Mouse (Mus musculus) MEL (cell line): ENCODE measurements around the gene Esp36. TPM values are rescaled to one million over a fixed set of nuclear protein-coding genes. Genes with fewer than 3 reads are reported as not detected.

Experiments used
- DNase-seq: peaks from one replicate; pipeline ENCODE4 v3.0.0; 2011; ENCODE audit warnings: low read depth, low spot score
- H3K27ac ChIP-seq: 2 replicates; pipeline ENCODE4 v1.5.1; 2012; ENCODE audit warnings: low read depth, mild to moderate bottlenecking, control low read depth, low read length, moderate library complexity; ENCODE audit not compliant: control insufficient read depth
- H3K27me3 ChIP-seq, 2 experiments: fragments of 150-350 bp in 1 of 2; sonication (generic) in 1 of 2; 2 replicates each; pipeline ENCODE4 v1.6.1; 2012; ENCODE audit warnings: low read length in 2 of 2, mild to moderate bottlenecking in 2 of 2, improper control_type of control experiment in 1 of 2, moderate library complexity in 1 of 2; ENCODE audit not compliant: insufficient read depth in 2 of 2, control insufficient read depth in 1 of 2
- H3K36me3 ChIP-seq, 2 experiments: 2 replicates each; pipeline ENCODE4 v1.6.1; 2012 to 2014; ENCODE audit warnings: low read length in 2 of 2, improper control_type of control experiment in 1 of 2, inconsistent platforms in 1 of 2, mild to moderate bottlenecking in 1 of 2; ENCODE audit not compliant: insufficient read depth in 2 of 2, control insufficient read depth in 1 of 2
- H3K4me1 ChIP-seq, 2 experiments: fragments of 150-350 bp in 1 of 2; sonication (generic) in 1 of 2; 2 replicates each; pipeline ENCODE4 v1.6.1; 2012; ENCODE audit warnings: low read length in 2 of 2, improper control_type of control experiment in 1 of 2, mild to moderate bottlenecking in 1 of 2; ENCODE audit not compliant: insufficient read depth in 2 of 2, control insufficient read depth in 1 of 2
- H3K4me3 ChIP-seq, 2 experiments: fragments of 150-350 bp in 1 of 2; sonication (generic) in 1 of 2; 2 replicates each; pipeline ENCODE4 v1.5.1; 2012; ENCODE audit warnings: low read depth in 2 of 2, low read length in 2 of 2, mild to moderate bottlenecking in 2 of 2, moderate library complexity in 2 of 2, control low read depth in 1 of 2, improper control_type of control experiment in 1 of 2; ENCODE audit not compliant: control insufficient read depth in 1 of 2, insufficient read depth in 1 of 2
- H3K79me2 ChIP-seq: 2 replicates; pipeline ENCODE4 v1.6.1; 2012; ENCODE audit warnings: mild to moderate bottlenecking, low read length, moderate library complexity; ENCODE audit not compliant: control insufficient read depth, poor library complexity, insufficient read depth
- H3K9ac ChIP-seq: 2 replicates; pipeline ENCODE4 v1.6.1; 2012; ENCODE audit warnings: low read depth, mild to moderate bottlenecking, control low read depth, low read length, moderate library complexity; ENCODE audit not compliant: control insufficient read depth, poor library complexity, severe bottlenecking
- H3K9me3 ChIP-seq: fragments of 150-350 bp; sonication (generic); replicated peaks from 2 replicates; pipeline ENCODE4 v1.6.1; 2012; ENCODE audit warnings: mild to moderate bottlenecking, low read length, improper control_type of control experiment, moderate library complexity; ENCODE audit not compliant: insufficient read depth
- BHLHE40 ChIP-seq: IDR thresholded peaks from 2 replicates; pipeline ENCODE4 v1.6.1; 2012; ENCODE audit warnings: low read depth, mild to moderate bottlenecking, inconsistent platforms, low read length, improper control_type of control experiment, borderline replicate concordance
- E2F4 ChIP-seq: IDR thresholded peaks from 2 replicates; pipeline ENCODE4 v1.6.1; 2011; ENCODE audit warnings: low read depth, low read length, improper control_type of control experiment, borderline replicate concordance
- EP300 ChIP-seq, 2 experiments: IDR thresholded peaks; 2 replicates each; pipeline ENCODE4 v1.6.1; 2011; ENCODE audit warnings: improper control_type of control experiment in 2 of 2, low read length in 2 of 2, low read depth in 1 of 2, mild to moderate bottlenecking in 1 of 2
- ETS1 ChIP-seq: IDR thresholded peaks from 2 replicates; pipeline ENCODE4 v1.6.1; 2012; ENCODE audit warnings: low read depth, mild to moderate bottlenecking, inconsistent platforms, low read length, improper control_type of control experiment, moderate library complexity
- GABPA ChIP-seq: IDR thresholded peaks from 2 replicates; pipeline ENCODE4 v1.6.1; 2012; ENCODE audit warnings: low read depth, mild to moderate bottlenecking, inconsistent platforms, low read length, improper control_type of control experiment, moderate library complexity
- GATA1 ChIP-seq: IDR thresholded peaks from 2 replicates; pipeline ENCODE4 v1.6.1; 2011; ENCODE audit warnings: low read depth, low read length, improper control_type of control experiment
- KAT2A ChIP-seq: conservative IDR thresholded peaks from 2 replicates; pipeline ENCODE4 v1.6.1; 2012; ENCODE audit warnings: low read depth, low read length, improper control_type of control experiment, inconsistent platforms
- MEF2A ChIP-seq: IDR thresholded peaks from 2 replicates; pipeline ENCODE4 v1.6.1; 2014; ENCODE audit warnings: low read depth, mild to moderate bottlenecking, inconsistent platforms, low read length, improper control_type of control experiment; ENCODE audit not compliant: poor library complexity, insufficient replicate concordance, severe bottlenecking; ENCODE audit errors: extremely low read depth
- NRF1 ChIP-seq: IDR thresholded peaks from 2 replicates; pipeline ENCODE4 v1.6.1; 2014; ENCODE audit warnings: low read depth, mild to moderate bottlenecking, inconsistent platforms, low read length, improper control_type of control experiment, moderate library complexity; ENCODE audit not compliant: poor library complexity, insufficient read depth, severe bottlenecking
- RCOR1 ChIP-seq: IDR thresholded peaks from 2 replicates; pipeline ENCODE4 v1.6.1; 2012; ENCODE audit warnings: low read depth, mild to moderate bottlenecking, inconsistent platforms, low read length, improper control_type of control experiment
- TCF12 ChIP-seq: IDR thresholded peaks from 2 replicates; pipeline ENCODE4 v1.6.1; 2014; ENCODE audit warnings: low read depth, mild to moderate bottlenecking, inconsistent platforms, low read length, improper control_type of control experiment, moderate library complexity
- polyA plus RNA-seq, 2 experiments: library from polyadenylated mRNA; stranded (reverse) in 1 of 2; unstranded in 1 of 2; fragments of >175 nt in 1 of 2; fragments of >200 nt in 1 of 2; gene quantifications; 2 replicates each; pipeline versions ENCODE4 v1.2.1 to v1.2.4; 2012; ENCODE audit warnings: low replicate concordance in 2 of 2, low read depth in 1 of 2; ENCODE audit not compliant: insufficient read length in 2 of 2, insufficient read depth in 1 of 2, missing spikeins in 1 of 2
- total RNA-seq: library from RNA; depleted of rRNA; stranded (reverse); fragments of 300-350 nt; gene quantifications from 2 replicates; pipeline ENCODE4 v1.2.3, GENCODE M21; 2012; rRNA removed

Gene Esp36
- total and polyA plus RNA-seq, 3 experiments = not detected

GRCm38 (mm10) chr17:38450688-38451087, 30.7 kb upstream of the Esp36 start:
- no peak overlapping the region for H3K27ac ChIP-seq
- H3K79me2 ChIP-seq = no peaks in the 10 kb centered on the region
- no peaks in the 10 kb centered on the region for H3K9me3 ChIP-seq
- peaks cover 0 to 2% of the 10 kb centered on the region in 2 experiments; a peak in 2 of 4 replicates for H3K4me1 ChIP-seq
- no peaks in the 10 kb centered on the region for H3K27me3 ChIP-seq
- H3K9ac ChIP-seq = no peak overlapping the region
- TF ChIP-seq ETS1 (peak; percentile 66), TCF12 (peak; percentile 62; the same call in 1 of the 2 replicates), NRF1 (no peak), KAT2A (no peak), GABPA (peak; percentile 54; the same call in 1 of the 2 replicates), EP300 (IDR thresholded peaks at IDR 0.05; ENCODE audit: low read depth in 1 of 2, low read length in 2 of 2) (peak in 1 of 2 experiments; percentile 55; a peak in 1 of 4 replicates)
- H3K4me3 ChIP-seq = no peak overlapping the region
- H3K36me3 ChIP-seq = no peaks in the 10 kb centered on the region
- DNase-seq = peak; percentile 12

GRCm38 (mm10) chr17:38406135-38406534, 13.8 kb downstream of the Esp36 start:
- TF ChIP-seq GABPA (no peak), MEF2A (no peak), GATA1 (peak; percentile 66), TCF12 (peak; percentile 83), ETS1 (peak; percentile 44), E2F4 (no peak), EP300 (IDR thresholded peaks at IDR 0.05; ENCODE audit: low read depth in 1 of 2, low read length in 2 of 2) (peak; percentile 79 to 81), RCOR1 (peak; percentile 68)
- no peaks in the 10 kb centered on the region for H3K9me3 ChIP-seq
- H3K27me3 ChIP-seq = no peaks in the 10 kb centered on the region
- H3K4me3 ChIP-seq = no peak overlapping the region
- DNase-seq = peak; percentile 30
- no peaks in the 10 kb centered on the region for H3K79me2 ChIP-seq
- peaks cover 3 to 4% of the 10 kb centered on the region in 2 experiments for H3K4me1 ChIP-seq
- no peak overlapping the region for H3K27ac ChIP-seq
- peaks cover 0 to 10% of the 10 kb centered on the region in 2 experiments; a peak in 2 of 4 replicates for H3K36me3 ChIP-seq
- no peak overlapping the region for H3K9ac ChIP-seq

GRCm38 (mm10) chr17:38391821-38392220, 28.2 kb downstream of the Esp36 start:
- H3K36me3 ChIP-seq = no peaks in the 10 kb centered on the region
- no peak overlapping the region for H3K27ac ChIP-seq
- peaks cover 0 to 4% of the 10 kb centered on the region in 2 experiments; a peak in 2 of 4 replicates for H3K4me1 ChIP-seq
- H3K79me2 ChIP-seq = no peaks in the 10 kb centered on the region
- H3K9ac ChIP-seq = no peak overlapping the region
- H3K27me3 ChIP-seq = no peaks in the 10 kb centered on the region
- DNase-seq = no peak
- H3K9me3 ChIP-seq = no peaks in the 10 kb centered on the region
- H3K4me3 ChIP-seq = no peak overlapping the region
- no peak for TF ChIP-seq BHLHE40

Other genes starting within 250 kb of the Esp36 start
- not detected in 2 replicates for gene Olfr134, start 248.8 kb downstream of the Esp36 start, total RNA-seq
- not detected for gene Olfr134, start 248.8 kb downstream of the Esp36 start, polyA plus RNA-seq
- gene Olfr135, start 215.8 kb downstream of the Esp36 start, total RNA-seq = not detected in 2 replicates
- not detected for gene Olfr135, start 215.8 kb downstream of the Esp36 start, polyA plus RNA-seq
- not detected in 2 replicates for gene Olfr138, start 159.2 kb downstream of the Esp36 start, total RNA-seq
- gene Olfr138, start 159.2 kb downstream of the Esp36 start, polyA plus RNA-seq = not detected
- gene Olfr137, start 112.6 kb downstream of the Esp36 start, total RNA-seq = not detected in 2 replicates
- gene Olfr137, start 112.6 kb downstream of the Esp36 start, polyA plus RNA-seq = not detected
- not detected in 2 replicates for gene Olfr136, start 90.4 kb downstream of the Esp36 start, total RNA-seq
- gene Olfr136, start 90.4 kb downstream of the Esp36 start, polyA plus RNA-seq = not detected
- gene Esp34, start 134.0 kb upstream of the Esp36 start, total RNA-seq = not detected in 2 replicates
- not detected for gene Esp34, start 134.0 kb upstream of the Esp36 start, polyA plus RNA-seq
- gene Esp31, start 219.3 kb upstream of the Esp36 start, total RNA-seq = not detected in 2 replicates
- not detected for gene Esp31, start 219.3 kb upstream of the Esp36 start, polyA plus RNA-seq